Mouse (Mus musculus): ENCODE measurements around the gene Lnx2. TPM values are rescaled to one million over a fixed set of nuclear protein-coding genes. Genes with fewer than 3 reads are reported as not detected.
A peak's percentile ranks its signal among the peaks of the same experiment; 100 is the strongest.

The Lnx2 gene
- total RNA-seq, 2 experiments from 2014 or later: 6.8 to 10.4 TPM

DNA sequence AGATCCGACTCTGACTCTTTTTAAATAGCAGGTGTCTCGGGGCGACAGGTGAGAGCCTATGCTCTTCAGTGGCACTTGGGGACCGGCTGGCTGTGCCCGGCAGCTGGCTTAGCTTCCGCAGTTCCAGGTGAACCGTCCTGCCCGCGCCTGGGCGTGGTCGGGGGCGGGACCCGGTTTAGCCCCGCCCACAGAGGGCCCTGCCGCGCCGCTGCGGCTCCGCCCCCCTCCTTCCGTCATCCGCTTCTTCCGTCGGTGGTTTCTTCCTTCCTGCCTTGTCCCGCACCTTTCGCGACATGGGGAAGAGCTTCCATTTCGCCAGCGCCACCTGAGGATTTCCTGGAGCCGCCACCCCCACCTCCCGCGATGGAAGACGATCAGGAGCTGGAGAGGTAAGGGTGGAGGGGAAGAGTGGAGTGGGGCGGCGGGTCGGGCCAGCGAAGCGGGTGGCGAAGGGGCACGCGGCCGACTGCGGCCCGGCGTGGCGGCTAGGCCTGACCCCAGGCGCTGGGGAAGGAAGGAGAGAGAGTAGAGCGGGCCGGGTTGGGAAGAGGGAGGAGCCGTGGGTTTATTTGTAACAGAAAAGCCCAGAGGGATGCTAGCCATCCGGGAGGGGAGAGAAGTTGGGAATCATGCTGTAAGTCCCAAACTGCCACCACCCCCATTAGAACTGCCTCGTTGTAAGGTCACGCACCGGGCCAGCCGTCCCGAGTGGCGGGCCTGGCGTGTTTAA is 1.1 kb upstream of the Lnx2 start:
- ATAC-seq (ENCODE audit: poor library complexity, severe bottlenecking): peak; percentile 76

DNA sequence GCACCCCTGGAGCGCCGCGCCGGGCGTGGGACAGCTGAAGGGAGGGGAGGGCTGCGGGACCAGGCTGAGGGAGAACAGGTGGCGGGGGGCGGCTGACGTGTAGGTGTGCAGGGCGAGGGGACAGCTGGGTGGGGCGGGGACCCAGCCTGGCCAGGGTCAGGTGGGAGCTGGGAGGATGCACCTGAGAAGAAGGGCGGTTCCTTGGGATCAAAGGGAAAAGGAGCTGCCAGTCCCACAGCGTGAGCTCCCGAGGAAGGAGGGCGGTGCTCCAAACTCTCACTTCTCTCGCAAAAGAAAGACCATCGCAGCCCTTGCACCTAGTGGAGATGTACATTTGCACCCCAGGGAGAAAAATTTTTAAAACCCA is 396 bp upstream of the Lnx2 start, which contains the start of gene Polr1d:
Gene Polr1d (plus strand): TSS at position 252 of the 367 bp plus-strand sequence.
- ATAC-seq (ENCODE audit: poor library complexity, severe bottlenecking): no peak

DNA sequence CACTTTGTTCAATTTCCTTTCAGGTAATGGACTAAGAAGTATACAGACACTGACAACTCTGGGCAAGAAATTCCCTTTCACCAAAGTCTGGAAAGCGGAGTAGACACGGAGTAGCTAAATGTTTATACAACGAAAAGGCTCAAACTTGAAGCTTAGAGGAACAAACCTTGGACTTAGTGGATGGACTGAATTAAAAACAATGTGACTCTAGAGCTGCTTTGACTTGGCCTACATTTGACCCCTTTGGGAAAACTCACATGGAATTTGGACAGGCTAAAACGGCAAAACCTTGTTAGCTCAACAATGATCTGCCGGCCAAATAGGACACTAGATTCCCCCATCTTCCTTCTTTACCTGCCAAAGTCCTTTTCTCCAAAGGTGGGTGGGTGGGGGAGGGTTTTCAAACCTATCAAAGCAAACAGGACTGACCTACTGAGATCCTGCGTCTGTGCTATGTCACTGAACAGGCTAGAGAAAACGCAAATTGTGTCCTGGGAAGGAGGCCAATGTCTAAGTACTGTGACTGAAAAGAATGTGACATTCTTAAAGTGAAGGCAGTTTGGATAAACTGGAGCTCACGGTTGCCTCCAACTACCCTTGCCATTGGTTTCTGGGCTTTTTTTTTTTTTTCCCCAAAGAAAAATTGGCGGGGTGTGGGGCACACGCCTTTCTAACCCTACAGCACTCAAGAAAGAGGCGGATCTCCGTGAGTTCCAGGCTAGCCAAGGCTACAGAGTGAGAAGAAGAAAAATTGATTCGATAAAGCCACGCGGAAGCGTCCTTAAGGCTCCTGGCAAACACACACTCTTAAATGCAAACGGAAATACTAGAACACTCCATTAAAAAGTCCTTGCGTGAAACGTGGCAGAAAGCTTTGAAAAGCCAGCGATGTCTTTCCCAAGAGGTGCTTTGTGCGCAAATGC is 1.0 kb downstream of the Lnx2 start:
- no peak for ATAC-seq (ENCODE audit: poor library complexity, severe bottlenecking)

DNA sequence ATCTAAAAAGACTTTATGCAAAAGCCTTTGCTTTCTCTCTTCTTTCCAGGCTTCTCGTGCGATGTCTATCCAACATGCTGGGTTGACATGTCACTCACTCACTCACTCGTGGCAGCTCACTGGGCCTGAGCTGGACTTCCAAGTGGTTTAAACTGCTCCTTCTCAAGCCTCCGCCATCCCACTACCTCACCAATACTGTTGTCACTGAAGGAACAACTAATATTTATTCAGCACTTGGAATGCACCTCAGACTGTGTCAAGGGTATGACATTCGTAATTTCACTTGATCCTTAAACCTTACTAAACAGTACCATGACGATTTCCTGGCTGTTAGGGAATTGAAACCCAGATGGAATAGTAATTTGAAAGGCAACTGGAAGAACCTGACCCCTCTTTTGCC is 2.6 kb downstream of the Lnx2 start:
- ATAC-seq (ENCODE audit: poor library complexity, severe bottlenecking): no peak

DNA sequence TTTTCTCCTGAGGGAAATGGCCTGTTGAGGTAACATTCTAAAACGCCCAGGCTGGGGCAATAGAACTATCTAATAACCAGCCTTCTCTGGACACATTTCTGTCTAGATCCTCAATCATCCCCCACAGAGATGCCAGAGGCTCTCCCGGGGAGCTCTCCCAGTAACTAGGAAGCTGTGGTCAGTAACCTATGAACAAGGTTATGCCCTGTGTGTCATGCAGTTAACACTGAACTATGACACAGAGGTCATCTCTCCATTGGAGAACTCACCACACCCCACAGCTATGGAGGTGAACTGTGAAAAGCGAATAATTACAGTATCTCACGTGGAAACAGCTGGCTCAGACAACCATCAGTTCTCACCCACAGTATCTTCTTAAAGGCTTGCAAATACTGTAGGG is 4.5 kb downstream of the Lnx2 start:
- ATAC-seq (ENCODE audit: poor library complexity, severe bottlenecking): no peak

DNA sequence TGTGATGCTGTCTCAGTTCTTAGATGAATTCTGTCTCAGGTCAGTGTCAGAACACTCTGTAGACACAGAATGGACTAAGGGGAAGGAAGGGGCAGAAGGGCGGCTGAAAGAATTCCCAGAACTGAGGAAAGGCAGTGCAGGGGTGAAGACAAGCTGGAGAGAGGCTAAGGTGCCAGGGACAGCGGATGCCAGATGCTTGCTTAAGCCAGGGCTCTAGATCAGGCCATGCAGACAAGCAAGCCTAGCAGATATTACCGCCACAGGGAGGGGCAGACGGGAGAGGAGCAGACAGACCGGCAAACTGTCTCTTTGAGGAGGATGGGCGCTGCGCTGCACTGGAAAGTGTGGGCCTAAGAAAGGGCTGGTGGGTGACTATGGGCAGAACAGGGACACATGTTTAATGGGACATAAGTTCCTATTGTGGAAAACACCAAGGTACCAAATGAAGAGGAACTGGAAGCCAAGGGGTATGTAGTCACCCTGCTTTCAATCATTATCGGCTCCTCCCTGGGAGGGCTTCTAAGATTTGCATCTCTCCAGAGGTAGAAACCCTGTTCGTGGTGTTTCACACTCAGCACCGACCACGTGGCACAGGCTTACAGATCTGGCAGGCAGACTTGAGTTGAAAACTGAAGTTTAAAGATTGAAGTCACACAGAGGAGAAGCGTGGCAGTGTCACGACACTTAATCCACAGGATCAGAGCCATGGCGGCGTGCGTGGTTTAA is 5.4 kb downstream of the Lnx2 start:
- ATAC-seq (ENCODE audit: poor library complexity, severe bottlenecking): no peak

DNA sequence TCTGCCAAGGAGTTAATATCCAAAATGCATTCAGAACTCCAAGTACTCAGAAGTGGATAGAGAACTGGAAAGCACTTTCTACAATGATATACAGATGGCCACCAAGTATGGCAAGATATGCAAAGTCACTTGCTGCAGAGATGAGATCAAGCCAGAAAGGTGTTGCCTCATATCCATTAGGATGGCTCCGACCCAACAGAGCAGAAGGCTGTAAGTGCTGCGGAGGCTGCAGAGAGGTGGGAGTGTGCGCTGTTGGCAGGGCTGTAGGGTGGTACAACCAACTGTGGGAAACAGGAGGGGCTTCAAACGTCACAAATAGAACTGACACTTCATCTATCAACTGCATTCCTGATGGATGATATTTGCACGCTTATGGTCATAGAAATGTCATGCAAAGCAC is 7.5 kb downstream of the Lnx2 start:
- no peak for ATAC-seq (ENCODE audit: poor library complexity, severe bottlenecking)

DNA sequence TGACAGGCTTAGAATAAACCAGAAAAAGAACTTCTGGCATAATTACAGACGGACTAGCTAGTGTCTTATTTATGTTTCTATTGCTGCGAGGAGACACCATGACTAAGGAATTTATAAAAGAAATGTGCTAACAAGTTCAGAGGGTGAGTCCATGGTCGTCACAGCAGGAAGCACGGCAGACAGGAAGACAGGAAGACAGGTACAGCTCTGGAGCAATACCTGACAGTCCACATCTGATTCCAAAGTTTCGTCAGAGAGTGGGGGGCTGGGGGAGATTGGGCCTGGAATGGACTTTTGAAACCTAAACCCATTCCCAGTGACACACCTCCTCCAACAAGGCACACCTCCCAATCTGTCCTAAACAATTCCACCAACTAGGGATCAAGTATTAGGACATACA is 9.4 kb downstream of the Lnx2 start:
- no peak for ATAC-seq (ENCODE audit: poor library complexity, severe bottlenecking)

DNA sequence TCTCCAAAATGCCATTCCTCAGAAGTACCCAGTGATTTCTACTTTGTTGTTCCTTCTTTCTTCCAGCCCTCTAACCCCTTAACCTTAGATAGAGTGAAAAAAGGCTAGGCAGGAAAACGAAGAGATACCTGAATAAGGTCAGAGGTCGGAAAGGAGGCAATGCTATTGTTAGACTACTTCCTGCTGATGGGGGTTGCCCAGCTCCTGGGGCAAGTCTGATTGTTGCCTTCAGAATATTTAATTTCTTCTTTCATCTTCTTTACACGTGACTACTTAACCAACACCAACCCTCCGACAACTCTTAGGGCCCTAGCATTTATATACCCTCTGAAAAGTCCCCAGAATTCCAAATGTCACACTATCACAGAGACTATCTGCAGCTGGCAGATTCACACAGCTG is 10.3 kb downstream of the Lnx2 start:
- ATAC-seq (ENCODE audit: poor library complexity, severe bottlenecking): no peak

DNA sequence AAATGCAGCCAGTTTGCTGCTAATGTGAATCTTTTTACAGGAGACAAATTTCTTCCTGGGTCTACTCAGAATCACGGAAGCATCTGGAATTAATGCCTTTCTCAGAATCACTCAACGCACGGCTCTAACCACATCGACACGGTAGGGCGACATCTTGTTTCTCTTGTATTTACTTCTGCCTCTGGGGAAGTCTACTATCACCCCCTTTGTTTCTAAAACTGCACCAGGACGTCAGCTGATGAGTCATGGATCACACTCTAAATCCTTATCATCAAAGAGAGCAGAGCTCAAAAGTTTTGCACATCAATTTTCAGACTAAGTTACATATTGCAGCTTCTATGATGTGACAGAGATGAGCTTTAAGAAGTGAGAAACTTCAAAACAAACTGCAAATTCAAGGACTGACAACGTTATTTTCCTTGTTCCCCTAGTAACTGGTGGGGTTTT is 13.1 kb downstream of the Lnx2 start:
- ATAC-seq (ENCODE audit: poor library complexity, severe bottlenecking): no peak

DNA sequence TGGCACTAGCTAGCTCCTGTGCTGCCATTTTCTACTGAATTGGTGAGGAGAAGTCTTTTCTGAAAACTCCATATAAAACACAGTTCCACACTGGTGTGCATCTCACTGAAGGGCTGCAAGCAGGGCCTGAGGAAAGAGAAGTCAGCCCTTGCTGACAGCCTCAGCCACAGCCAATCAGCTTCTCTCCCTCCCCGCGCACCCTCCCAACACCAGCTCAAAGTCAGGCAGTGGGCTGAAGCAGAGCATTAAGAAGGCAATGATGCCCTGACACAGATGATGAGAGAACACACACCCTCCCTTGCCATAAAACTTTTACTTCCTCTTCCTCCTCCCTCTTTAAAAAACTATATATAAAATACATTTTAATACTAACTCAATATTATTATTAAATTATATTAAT is 16.4 kb downstream of the Lnx2 start:
- peak; percentile 49 for ATAC-seq (ENCODE audit: poor library complexity, severe bottlenecking)

DNA sequence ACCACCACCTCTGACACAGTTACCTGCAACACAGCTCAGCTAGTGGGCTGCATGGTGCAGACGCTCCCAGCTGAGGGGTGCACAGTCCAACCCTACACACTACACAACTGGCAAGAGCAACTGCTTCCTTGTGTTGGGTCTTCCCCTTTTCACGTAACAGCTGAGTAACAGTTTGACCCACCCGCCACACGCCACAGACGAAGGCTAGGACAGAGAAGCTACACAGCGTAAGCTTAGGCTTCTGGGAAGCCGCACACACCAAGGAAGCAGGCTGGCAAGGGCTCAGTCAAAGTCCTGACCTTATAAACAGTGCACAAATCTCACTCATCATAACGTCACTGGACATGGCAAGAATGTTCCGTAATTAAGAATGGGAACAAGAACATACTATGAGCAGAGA is 17.1 kb downstream of the Lnx2 start:
- ATAC-seq (ENCODE audit: poor library complexity, severe bottlenecking): peak; percentile 79

DNA sequence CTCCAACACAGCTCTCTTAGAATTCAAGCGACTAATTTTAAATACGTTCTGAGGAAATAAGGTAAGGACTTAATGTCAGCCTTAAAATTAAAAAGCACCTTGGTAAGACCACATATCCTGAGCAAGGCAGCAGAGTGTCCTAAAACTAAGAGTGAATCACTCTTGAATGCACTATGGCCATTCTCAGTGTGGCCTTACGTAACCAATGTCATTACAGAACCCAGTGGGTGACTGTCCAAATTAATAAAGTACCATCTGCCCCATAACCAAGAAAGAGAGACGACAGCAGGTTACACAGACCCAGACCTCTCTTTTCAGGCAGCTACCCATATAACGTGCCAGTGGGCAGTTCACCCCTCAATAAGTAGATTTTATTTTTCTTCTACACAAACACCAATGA is 17.7 kb downstream of the Lnx2 start:
- no peak for ATAC-seq (ENCODE audit: poor library complexity, severe bottlenecking)

DNA sequence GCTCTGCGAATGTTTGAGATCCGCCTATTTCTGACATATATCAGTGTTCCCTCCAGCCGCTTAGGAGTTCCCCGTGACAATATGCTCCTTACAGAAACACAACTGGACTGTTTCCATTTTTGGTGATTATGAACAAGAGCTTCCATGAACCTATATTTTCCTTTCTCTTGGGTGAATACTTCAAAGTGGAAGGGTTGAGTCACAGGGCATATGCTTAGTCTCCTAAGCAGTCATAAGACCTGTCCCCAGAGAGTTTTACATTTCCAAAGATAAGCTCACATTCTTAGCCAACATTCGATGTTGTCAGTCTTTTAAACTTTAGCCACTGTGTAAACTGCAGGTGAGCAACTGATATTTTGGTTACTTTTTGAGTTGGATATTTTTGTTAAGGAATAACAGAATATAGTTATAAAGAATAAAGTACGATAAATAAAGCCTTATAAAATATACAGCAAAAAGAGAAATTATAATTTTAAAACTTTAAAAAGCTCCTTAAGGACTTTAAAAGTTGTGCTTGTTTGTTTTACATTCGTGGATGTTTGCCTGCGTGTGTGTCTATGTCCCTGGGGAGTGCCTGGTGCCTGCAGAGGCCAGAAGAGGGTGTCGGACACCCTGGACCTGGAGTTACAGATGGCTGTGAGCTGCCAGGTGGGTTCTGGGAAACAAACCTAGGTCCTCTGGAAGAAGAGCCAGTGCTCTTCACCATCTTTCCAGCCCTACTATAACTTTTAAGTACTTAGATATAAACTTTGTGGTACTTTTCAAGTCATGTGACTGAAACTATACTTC is 18.6 kb downstream of the Lnx2 start:
- no peak for ATAC-seq (ENCODE audit: poor library complexity, severe bottlenecking)

DNA sequence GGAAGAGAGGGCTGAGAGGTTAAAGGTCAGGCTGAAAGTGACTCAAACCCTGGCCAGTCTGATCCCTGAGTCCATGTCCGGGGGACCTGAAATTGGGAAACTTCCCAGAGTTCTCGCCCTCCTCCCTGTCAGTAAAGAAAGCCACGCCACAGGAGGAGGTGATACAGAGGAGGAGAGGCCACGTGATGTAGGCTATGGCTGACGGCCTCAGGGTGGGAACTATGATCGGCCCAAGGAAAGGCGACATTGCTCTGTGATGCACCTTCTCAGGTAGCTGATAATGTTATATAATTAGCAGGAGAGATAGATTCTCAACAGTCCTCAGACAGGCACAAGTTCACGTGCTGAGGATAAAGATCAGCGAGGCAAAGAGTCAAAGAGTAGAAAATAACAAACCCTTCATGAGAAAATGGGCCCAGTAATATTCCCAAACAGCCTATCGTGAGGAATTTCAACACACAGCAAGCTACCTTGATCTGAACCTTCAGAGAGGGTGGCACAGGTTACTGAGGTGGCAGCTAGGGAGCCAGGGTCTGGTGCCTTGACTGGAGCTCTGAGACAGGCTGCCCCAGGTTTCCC is 19.6 kb downstream of the Lnx2 start:
- no peak for ATAC-seq (ENCODE audit: poor library complexity, severe bottlenecking)

DNA sequence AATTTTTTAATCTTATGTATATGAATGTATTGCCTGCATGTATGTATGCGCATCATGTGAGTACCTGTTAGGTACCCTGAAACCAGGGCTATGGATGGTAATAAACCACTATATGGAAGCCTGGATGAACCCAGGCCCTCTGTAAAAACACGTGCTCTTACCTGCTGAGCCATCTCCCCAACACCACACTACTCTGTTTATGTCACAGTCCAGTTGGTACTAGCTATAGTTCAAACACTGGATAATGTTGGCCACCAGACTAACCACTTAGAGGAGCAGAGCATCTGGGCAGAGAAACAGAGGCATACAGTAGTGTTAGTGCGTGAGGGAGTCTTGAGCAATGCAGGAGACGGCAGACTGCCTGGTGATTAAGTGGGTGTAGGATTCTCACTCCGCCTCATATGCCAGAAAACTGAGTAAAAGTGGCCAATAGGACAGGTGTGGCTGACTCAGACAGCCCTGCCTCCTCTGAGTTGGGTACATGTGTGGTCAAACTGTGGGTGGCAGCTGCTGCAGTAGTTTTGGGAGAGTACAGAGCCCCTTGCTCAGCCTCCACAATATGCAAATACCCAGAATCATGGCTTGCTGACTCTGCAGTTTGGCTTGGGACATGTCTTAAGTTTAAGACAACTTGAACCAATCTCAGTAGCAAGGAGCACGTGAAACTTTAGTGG is 20.7 kb downstream of the Lnx2 start:
- ATAC-seq (ENCODE audit: poor library complexity, severe bottlenecking): no peak

DNA sequence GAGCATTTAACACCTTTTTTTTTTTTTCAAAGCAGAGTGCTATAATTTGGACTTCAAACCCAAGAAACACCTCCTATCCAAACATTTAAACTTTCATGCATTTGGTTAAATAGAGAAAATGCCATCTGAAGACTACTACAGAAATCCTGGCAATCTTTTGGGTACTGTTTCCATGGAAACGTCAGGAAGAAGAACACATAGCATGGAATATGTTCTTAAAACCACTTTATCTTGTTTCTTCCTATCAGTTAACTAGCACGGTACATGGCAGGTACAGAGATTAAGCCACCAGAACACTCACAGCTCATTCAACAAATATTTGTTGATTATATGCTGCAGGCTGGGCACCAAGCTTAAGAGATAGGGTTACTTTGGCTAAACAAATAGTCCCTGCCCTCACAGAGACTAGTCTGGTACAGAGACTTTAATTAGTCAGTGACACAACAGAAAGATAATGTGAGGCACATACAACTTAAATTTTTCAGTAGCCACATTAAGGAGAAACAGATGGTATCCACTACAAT is 21.6 kb downstream of the Lnx2 start:
- ATAC-seq (ENCODE audit: poor library complexity, severe bottlenecking): no peak

DNA sequence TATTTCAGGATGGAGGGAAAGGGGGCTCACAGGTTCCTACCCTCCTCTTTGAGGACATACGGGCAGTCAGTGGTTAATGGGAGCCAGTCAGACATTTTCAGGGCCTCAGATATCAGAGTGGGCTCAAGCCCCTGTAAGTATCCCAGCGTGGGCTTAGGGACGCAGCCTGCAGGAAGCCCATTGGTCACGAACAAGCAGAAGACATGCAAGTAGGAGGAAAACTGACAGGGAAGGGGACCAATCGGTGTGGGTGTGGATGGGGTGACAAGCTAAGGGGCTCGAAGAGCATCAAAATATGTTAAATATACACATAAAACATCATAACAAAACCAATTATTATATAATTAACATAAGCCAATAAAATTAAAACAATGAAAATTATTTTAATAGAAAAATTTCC is 22.1 kb downstream of the Lnx2 start:
- ATAC-seq (ENCODE audit: poor library complexity, severe bottlenecking): no peak

DNA sequence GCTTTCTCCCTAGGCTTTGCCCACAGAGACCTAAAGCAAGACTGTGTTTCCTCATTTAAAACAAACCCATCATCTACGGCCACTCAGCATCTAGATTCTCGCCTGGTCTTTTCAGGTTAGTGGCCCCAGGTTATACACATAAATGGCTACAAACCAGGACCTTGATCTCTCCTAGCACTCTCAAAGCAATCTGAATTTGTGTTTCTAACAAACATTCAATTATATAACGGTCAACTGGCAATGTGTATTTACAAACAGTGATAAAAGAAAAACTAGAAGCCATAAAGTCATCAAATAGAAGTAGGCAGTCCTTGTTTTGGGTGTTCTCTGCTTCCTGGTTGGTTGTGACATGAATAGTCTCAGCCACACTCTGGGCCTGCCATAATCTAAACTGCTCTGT is 22.9 kb downstream of the Lnx2 start:
- ATAC-seq (ENCODE audit: poor library complexity, severe bottlenecking): no peak

DNA sequence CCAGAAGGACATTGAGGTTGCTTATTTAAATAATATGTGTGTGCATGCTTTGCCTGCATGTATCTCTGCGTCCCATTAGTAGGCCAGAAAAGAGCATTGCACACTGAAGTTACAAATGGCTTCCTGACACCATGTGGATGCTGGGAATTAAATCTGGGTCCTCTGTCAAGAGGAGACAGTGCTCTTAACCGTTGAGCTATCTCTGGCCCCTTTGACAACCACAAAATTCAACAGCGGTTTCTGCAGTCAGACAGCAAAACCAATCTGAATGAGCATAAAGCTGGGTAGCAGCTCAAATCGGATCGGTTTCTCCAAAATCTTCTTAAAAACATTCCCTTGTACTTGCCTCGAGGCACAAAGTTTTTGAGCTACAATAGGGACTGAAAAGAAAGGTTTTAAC is 23.3 kb downstream of the Lnx2 start:
- ATAC-seq (ENCODE audit: poor library complexity, severe bottlenecking): no peak
